Mouse (Mus musculus) myocyte (in vitro differentiated cells): ENCODE measurements around the gene 2310009B15Rik.

Experiments used
- CEBPB ChIP-seq: IDR thresholded peaks from 2 replicates; pipeline ENCODE4 v1.6.1; 2011; ENCODE audit warnings: mild to moderate bottlenecking, moderate library complexity; ENCODE audit not compliant: poor library complexity, insufficient read depth, severe bottlenecking
- E2F4 ChIP-seq: IDR thresholded peaks from one replicate; pipeline ENCODE4 v1.6.1; 2011; ENCODE audit warnings: mild to moderate bottlenecking, control low read depth, moderate library complexity; ENCODE audit not compliant: insufficient read depth
- MAX ChIP-seq: IDR thresholded peaks from one replicate; pipeline ENCODE4 v1.6.1; 2011; ENCODE audit warnings: low read depth, mild to moderate bottlenecking, control low read depth
- MYOD1 ChIP-seq, 3 experiments: IDR thresholded peaks; one replicate each; pipeline ENCODE4 v1.6.1; 2011; ENCODE audit warnings: control low read depth in 2 of 3, low read depth in 2 of 3, mild to moderate bottlenecking in 2 of 3, moderate library complexity in 1 of 3; ENCODE audit not compliant: insufficient read length in 2 of 3, control insufficient read depth in 1 of 3
- MYOG ChIP-seq, 3 experiments: IDR thresholded peaks; one replicate each; pipeline ENCODE4 v1.6.1; 2011; ENCODE audit warnings: control low read depth in 2 of 3, low read depth in 2 of 3, mild to moderate bottlenecking in 2 of 3; ENCODE audit not compliant: insufficient read length in 2 of 3, control insufficient read depth in 1 of 3, insufficient read depth in 1 of 3
- POLR2A ChIP-seq: IDR thresholded peaks from one replicate; pipeline ENCODE4 v1.6.1; 2011; ENCODE audit warnings: low read depth, mild to moderate bottlenecking, control low read depth, moderate library complexity; ENCODE audit not compliant: insufficient read length
- POLR2AphosphoS2 ChIP-seq: IDR thresholded peaks from one replicate; pipeline ENCODE4 v1.6.1; 2011; ENCODE audit warnings: low read depth, control low read depth; ENCODE audit not compliant: insufficient read length
- REST ChIP-seq: IDR thresholded peaks from one replicate; pipeline ENCODE4 v1.6.1; 2011; ENCODE audit warnings: mild to moderate bottlenecking, control low read depth, moderate library complexity; ENCODE audit not compliant: insufficient read depth, insufficient read length
- SRF ChIP-seq: IDR thresholded peaks from one replicate; pipeline ENCODE4 v1.6.1; 2011; ENCODE audit warnings: low read depth; ENCODE audit not compliant: control insufficient read depth, insufficient read length
- TCF12 ChIP-seq: IDR thresholded peaks from one replicate; pipeline ENCODE4 v1.6.1; 2011; ENCODE audit warnings: mild to moderate bottlenecking, control low read depth; ENCODE audit not compliant: poor library complexity, insufficient read depth, severe bottlenecking
- TCF3 ChIP-seq: IDR thresholded peaks from one replicate; pipeline ENCODE4 v1.6.1; 2011; ENCODE audit warnings: low read depth, control low read depth; ENCODE audit not compliant: insufficient read length
- USF1 ChIP-seq: IDR thresholded peaks from one replicate; pipeline ENCODE4 v1.6.1; 2011; ENCODE audit warnings: low read depth, mild to moderate bottlenecking, control low read depth, moderate library complexity

DNA sequence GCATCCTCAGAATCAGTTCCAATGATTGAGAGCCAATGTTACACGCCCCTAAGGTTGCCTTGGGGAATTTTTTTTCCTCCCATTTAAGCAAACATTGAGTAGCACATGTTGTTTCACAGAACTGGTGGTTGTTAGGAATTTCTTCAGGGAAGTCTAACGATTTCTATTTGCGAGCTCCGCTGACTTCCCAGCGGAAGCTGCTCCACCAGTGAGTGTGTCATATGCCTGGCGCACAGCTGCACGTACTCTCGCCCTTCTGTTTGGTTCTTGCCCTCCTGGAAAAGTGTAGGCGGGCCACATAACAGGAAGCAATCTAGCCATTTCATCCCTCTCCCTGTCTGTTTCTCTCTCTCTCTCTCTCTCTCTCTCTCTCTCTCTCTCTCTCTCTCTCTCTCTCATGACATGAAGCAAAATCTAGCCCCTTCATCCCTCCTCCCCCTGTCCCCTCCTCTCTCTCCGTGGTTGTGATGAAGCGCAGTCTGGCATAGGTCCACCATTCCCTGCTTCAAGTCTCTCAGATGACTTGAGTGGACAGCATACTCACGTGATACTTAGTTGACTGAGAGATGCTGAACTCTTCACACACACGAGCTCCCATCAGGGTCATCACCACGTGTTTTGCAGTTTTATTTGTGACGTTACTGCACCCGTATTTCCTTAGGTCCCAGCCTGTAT is 19.9 kb upstream of the 2310009B15Rik start:
- no peak for TF ChIP-seq E2F4
- no peak for TF ChIP-seq MYOD1 (IDR thresholded peaks at IDR 0.05; ENCODE audit: control insufficient read depth in 1 of 3, insufficient read length in 2 of 3, low read depth in 2 of 3)
- TF ChIP-seq POLR2A: no peak
- no peak for TF ChIP-seq REST
- TF ChIP-seq MAX: no peak
- TF ChIP-seq MYOG (IDR thresholded peaks at IDR 0.05; ENCODE audit: control insufficient read depth in 1 of 3, insufficient read depth in 1 of 3, insufficient read length in 2 of 3, low read depth in 2 of 3): no peak
- no peak for TF ChIP-seq POLR2AphosphoS2
- no peak for TF ChIP-seq TCF3
- TF ChIP-seq SRF: no peak
- TF ChIP-seq CEBPB: no peak
- no peak for TF ChIP-seq TCF12
- TF ChIP-seq USF1: no peak
